Mouse (Mus musculus): ENCODE data around the gene Cnksr3.

DNA sequence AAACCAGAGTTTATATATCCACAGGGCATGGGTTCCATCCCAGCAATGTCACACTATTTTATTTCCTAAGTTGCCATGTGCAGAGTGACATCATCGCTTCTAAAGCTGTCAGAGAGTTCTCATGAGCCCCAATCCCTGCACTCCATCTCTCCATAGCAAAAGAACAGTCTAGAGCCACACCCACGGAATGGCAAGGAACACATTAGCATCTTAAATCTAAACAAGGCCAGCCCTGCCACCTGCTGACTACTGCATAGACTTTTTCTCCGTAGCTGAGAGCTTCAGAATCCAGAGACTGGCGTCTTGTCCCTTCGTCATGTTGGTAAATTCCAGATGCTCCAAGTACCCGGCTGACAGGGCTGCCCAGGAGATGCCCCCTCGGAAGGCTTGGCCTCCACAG, 87.0 kb downstream of the Cnksr3 start:
- TF ChIP-seq POLR2A (IDR thresholded peaks at IDR 0.05; ENCODE audit: low read depth, low read length) = no peak
- TF ChIP-seq CTCF (IDR thresholded peaks at IDR 0.05; ENCODE audit: extremely low read depth, insufficient read length, insufficient replicate concordance, low read depth, low read length) = no peak

Data from small intestine, adult 2 months (tissue).